Mouse (Mus musculus): ENCODE results near the gene Tlr4.

DNA sequence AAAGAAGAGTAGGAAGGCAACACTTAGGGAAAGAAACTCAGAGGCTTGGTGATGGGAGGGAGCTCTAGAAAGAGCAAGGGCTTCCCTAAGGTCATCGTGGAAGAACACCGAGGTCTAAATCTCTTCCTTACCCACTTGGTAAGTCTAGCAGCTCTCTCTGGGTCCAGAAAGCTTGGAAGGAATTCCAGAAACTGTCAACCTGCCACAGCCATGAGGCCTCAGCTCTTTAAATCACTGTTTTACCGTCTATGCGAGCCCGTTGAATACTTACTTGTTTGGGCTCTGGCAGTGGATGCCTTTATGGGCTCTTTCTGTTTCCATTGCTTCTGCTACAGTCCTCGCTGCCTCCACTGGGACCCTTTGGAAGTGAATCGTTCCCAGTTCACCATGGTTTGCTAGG is 67.6 kb downstream of the Tlr4 start:
- TF ChIP-seq CTCF (IDR thresholded peaks at IDR 0.05; ENCODE audit: low read depth, low read length) (no peak), POLR2A (IDR thresholded peaks at IDR 0.05; ENCODE audit: borderline replicate concordance, low read depth, low read length) (no peak)
